Mouse (Mus musculus) adrenal gland, adult 8-10 months (tissue): ENCODE results near the gene Lce1k. TPM values are rescaled to one million over a fixed set of nuclear protein-coding genes. Genes with fewer than 3 reads are reported as not detected.
"Not testable (repeated sequence)": the region's sequence is repeated elsewhere in the genome, so short reads cannot be mapped to it uniquely, and the experiment has no call there.

Source experiments
- DNase-seq: peaks from one replicate; pipeline ENCODE4 v3.0.0; 2022
- total RNA-seq, 4 experiments: library from RNA; stranded (reverse); gene quantifications; 2 replicates each; pipeline ENCODE4 v1.2.4; 2022

Gene Lce1k
- total RNA-seq: not detected

- DNase-seq: no peak
Observed at GRCm38 (mm10) chr3:92807791-92808190, at the start of gene Lce1k. Gene Lce1k (minus strand): TSS chr3:92807891.

DNA sequence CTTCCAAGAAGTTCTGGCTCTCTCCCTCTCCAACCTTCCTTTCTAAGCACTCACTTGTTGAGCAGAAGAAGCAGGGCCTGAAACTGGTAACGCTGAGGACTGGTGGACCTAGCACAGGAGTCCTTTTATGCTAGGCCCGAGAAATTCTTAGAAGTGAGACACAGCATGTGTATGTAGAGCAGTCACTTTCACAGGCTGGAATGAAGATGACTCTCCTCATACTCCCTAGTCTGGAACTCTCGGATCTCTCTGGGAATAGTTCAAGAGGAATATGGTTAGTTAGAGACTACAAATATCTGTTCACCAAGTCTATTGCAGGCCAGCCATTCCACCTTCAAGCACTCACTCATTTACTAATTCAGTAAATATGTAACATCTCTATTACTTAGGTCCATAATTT lies 43.5 kb upstream of the Lce1k start, which contains the start of gene Lce1l:
Gene Lce1l (minus strand): TSS at position 101 of the 400 bp plus-strand sequence.
- DNase-seq: no peak

DNA sequence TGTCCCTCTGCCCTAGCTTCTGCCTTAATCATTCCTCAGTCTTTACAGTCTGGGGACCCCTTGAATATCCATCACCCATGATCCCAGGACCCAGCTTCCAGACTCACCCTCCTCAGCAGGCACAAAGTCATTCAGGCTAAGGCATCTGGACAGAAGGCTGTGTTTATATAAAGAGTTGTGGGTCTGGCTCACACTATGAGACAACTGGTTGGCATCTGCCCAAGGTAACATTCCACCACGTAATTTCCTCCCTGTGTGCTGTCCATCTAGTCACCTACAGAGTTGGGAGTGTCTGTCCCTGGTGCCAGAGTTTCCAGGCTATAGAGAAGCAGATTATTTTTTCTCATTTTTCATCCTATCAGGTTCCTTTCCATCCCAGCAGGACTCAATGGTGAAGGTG lies 19.4 kb upstream of the Lce1k start, which contains the start of gene Kprp:
Gene Kprp (minus strand): TSS at position 140 of the 400 bp plus-strand sequence.
- no peak for DNase-seq

- no peak for DNase-seq
Observed at GRCm38 (mm10) chr3:92825808-92826207, 18.1 kb upstream of the Lce1k start.

DNA sequence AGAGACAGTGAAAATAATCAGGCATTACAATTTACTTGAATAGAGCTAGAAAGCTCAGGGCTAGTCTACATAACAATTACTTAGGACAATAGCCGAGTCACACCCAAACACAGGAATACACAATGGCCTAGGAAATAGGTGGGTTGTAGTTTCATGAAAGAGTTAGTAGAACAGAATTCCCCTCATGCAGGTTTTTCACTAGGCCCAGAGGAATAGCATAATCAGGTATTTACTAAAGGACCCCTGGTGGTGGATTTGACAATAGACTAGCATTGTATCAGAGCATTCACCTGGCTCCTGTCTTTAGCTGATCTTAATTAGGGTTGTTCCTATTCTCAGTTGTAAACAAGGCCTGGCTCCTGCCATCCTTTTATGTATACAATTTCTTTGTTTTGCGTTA lies 8.3 kb upstream of the Lce1k start:
- DNase-seq: not testable (repeated sequence)

DNA sequence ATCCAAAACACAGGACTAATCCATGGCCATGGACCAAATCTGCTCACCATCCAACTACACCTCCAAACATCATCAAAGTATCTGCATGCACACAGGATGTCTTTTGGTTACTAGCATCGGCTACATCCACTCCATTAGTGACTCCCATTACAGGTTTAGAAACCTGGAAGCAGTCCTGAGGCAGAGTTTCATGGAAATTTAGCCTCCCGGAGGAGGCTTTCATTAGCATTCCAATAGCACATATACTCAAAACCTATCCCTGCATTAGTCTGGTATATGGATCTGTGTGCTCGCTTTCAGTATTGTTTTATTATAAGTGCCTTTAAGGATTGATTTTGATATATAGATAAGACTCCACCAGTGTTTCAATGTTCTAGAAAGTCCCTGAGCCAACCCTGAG lies 7.9 kb upstream of the Lce1k start:
- DNase-seq: no peak

DNA sequence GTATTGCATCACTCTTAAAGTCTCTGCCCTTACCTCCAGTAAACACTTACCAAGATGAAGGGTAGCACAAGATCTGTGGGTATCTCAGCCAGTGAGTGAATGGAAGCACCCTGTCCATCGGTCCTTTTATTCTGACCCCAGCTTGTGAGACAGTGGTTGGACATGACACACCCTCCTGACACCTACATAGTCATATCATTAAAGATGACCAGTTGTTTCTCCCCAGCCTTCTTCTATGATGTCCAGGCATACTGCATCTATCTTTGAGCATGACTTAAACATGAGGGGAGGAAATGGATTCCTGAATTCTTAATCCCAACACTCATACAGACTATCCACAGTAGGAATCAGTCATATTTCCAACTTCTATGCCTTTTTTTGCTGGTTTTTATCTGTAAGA lies 17.3 kb downstream of the Lce1k start, which contains the start of gene Lce1j:
Gene Lce1j (minus strand): TSS at position 101 of the 400 bp plus-strand sequence.
- no peak for DNase-seq

GRCm38 (mm10) chr3:92778799-92779198 lies 28.9 kb downstream of the Lce1k start, which contains the start of gene Lce1i:
Gene Lce1i (minus strand): TSS chr3:92778899.
- no peak for DNase-seq

- no peak for DNase-seq
Observed at GRCm38 (mm10) chr3:92771573-92771972, 36.1 kb downstream of the Lce1k start.

GRCm38 (mm10) chr3:92764965-92765364 lies 42.7 kb downstream of the Lce1k start, which contains the start of gene Lce1h:
Gene Lce1h (minus strand): TSS chr3:92765065.
- no peak for DNase-seq

Other genes with a start within 250 kb of the Lce1k start
- gene Ivl, start 234.2 kb downstream of the Lce1k start, total RNA-seq: not detected
- gene Smcp, start 218.9 kb downstream of the Lce1k start, total RNA-seq: not detected
- not detected for gene 2210017I01Rik, start 200.4 kb downstream of the Lce1k start, total RNA-seq
- gene Lce6a, start 186.2 kb downstream of the Lce1k start, total RNA-seq: not detected
- gene Lce1a1, start 159.6 kb downstream of the Lce1k start, total RNA-seq: not detected
- gene Lce1b, start 151.0 kb downstream of the Lce1k start, total RNA-seq: not detected
- gene Lce1a2, start 137.6 kb downstream of the Lce1k start, total RNA-seq: not detected
- not detected for gene Lce1c, start 128.6 kb downstream of the Lce1k start, total RNA-seq
- not detected for gene Lce1d, start 120.7 kb downstream of the Lce1k start, total RNA-seq
- not detected for gene Lce1e, start 98.8 kb downstream of the Lce1k start, total RNA-seq
- gene Lce1f, start 87.5 kb downstream of the Lce1k start, total RNA-seq: not detected
- not detected for gene Gm38119, start 68.8 kb downstream of the Lce1k start, total RNA-seq
- not detected for gene Lce1g, start 55.6 kb downstream of the Lce1k start, total RNA-seq
- gene Lce1h, start 42.8 kb downstream of the Lce1k start, total RNA-seq: not detected
- not detected for gene Lce1i, start 29.0 kb downstream of the Lce1k start, total RNA-seq
- gene Lce1j, start 17.4 kb downstream of the Lce1k start, total RNA-seq: not detected
- not detected for gene Kprp, start 19.4 kb upstream of the Lce1k start, total RNA-seq
- not detected for gene Lce1l, start 43.4 kb upstream of the Lce1k start, total RNA-seq
- not detected for gene 2310050C09Rik, start 62.3 kb upstream of the Lce1k start, total RNA-seq
- gene Lce3a, start 118.3 kb upstream of the Lce1k start, total RNA-seq: not detected
- not detected for gene Lce3b, start 125.1 kb upstream of the Lce1k start, total RNA-seq
- gene Lce3c, start 136.6 kb upstream of the Lce1k start, total RNA-seq: not detected
- gene Lce3d, start 149.5 kb upstream of the Lce1k start, total RNA-seq: not detected
- gene Lce3e, start 159.2 kb upstream of the Lce1k start, total RNA-seq: not detected
- gene Lce3f, start 184.3 kb upstream of the Lce1k start, total RNA-seq: not detected
- gene Crct1, start 207.8 kb upstream of the Lce1k start, total RNA-seq: not detected
- gene Lce1m, start 211.2 kb upstream of the Lce1k start, total RNA-seq: not detected